Mouse (Mus musculus) left cerebral cortex, adult 2 months (tissue): Measurements from ENCODE around the gene Dmpk. TPM values are rescaled to one million over a fixed set of nuclear protein-coding genes. Genes with fewer than 3 reads are reported as not detected.
A peak's percentile ranks its signal among the peaks of the same experiment; 100 is the strongest.

Source experiments
- DNase-seq, 2 experiments: peaks; one replicate each; pipeline ENCODE4 v3.0.0; 2021 to 2022; ENCODE audit warnings: low spot score in 2 of 2, mixed read lengths in 1 of 2; ENCODE audit errors: extremely low spot score in 1 of 2
- H3K27ac ChIP-seq: fragments of 200-600 bp; 2 replicates; pipeline ENCODE4 v1.8.1; 2022
- H3K4me3 ChIP-seq: fragments of 200-600 bp; 2 replicates; pipeline ENCODE4 v1.8.1; 2022
- CTCF ChIP-seq: fragments of 200-600 bp; IDR thresholded peaks from 2 replicates; pipeline ENCODE4 v1.8.1; 2022; ENCODE audit warnings: antibody characterized with exemption, mild to moderate bottlenecking, moderate library complexity
- intact Hi-C: fragments of 180-260 bp; cut with DNase I; formaldehyde crosslinking; loops from one replicate; pipeline ENCODE4 v1.15.1; 2025
- long read RNA-seq, 2 experiments: library from polyadenylated mRNA; stranded (forward); transcript quantifications; one replicate each; pipeline ENCODE4 v2.0.0; 2021; ENCODE audit warnings: borderline mapping rate in 2 of 2
- total RNA-seq, 2 experiments: library from RNA; stranded (reverse); gene quantifications; 2 replicates each; pipeline ENCODE4 v1.2.3; 2021

Gene Dmpk
- total RNA-seq: 10 to 100 TPM; 35.2 to 50.4 TPM
- long read RNA-seq, experiment 1, partial matches to known transcripts: 2 of 8 reads
- long read RNA-seq, experiment 1, other reads (novel, unspliced or antisense): 4 of 8 reads
- long read RNA-seq, experiment 2, partial matches to known transcripts: 2 of 12 reads
- long read RNA-seq, experiment 2, other reads (novel, unspliced or antisense): 8 of 12 reads

- TF ChIP-seq CTCF: no peak
- peak within 1 kb of the TSS; percentile 15; the same call in 1 of the 2 replicates for H3K4me3 ChIP-seq
- intact Hi-C loops: no loop called here
- no peak for DNase-seq
- no peak within 1 kb of the TSS for H3K27ac ChIP-seq
These were observed at the start of gene Dmpk for GRCm38 (mm10) chr7:19083701-19084100. Dmpk (plus strand) TSS chr7:19083849.

DNA sequence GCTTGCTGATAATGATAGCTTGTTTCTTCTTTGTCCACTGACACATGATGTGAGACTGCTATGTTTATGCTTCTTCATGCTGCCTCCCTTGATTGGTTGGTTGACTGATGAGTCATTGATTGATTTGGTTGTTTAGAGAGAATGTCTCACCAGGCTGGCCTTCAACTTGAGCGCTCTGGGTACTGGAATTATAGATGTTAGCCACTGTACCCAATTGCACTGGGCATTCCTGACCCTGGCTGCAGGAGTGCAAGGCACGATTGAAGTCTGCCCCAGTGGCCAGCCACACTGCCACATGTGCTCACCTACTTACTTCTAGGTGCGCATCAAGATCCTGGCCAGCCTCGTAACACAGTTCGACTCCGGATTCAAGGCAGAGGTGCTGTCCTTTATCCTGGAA, 39.0 kb upstream of the Dmpk start:
- Histone ChIP-seq H3K27ac (no peak overlapping the region), H3K4me3 (no peak overlapping the region)
- no peak for TF ChIP-seq CTCF
- intact Hi-C loops: no loop called here
- no peak for DNase-seq

DNA sequence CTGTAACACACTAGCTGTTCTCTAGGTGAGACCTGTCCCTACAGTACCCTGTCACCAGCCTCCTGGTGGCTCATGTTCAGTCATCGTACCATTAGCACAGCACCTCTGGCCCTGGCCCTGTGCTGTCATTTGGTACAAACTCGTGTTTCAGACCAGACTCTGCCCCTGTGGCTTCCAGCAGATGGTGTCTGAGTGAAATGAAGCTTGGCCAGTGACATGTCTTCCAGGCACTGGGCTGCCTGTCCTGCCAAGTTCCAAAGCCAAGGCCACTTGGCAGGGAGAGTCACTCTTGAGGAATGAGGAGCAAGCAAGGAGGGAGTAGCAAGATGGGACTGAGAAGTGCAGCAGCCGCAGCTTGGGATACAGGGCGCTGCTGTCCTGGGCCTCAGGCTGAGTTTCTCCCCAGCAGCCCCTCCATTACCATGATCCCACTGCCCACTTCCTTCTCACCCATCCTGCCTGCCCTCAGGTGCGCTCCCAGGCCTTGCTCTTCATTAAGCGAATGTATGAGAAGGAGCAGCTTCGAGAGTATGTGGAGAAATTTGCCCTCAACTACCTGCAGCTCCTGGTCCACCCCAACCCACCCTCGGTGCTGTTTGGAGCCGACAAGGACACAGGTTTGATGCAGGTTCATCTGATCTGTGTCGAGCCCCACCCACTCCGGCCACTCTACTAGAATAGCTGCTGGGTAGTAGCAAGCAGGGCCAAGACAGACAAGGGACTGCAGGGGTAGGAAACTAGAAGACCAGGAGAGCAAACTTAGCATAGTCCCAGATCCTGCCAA, 37.2 kb upstream of the Dmpk start:
- Histone ChIP-seq H3K27ac (no peak overlapping the region), H3K4me3 (no peak overlapping the region)
- intact Hi-C loops: no loop called here
- DNase-seq: no peak
- no peak for TF ChIP-seq CTCF

DNA sequence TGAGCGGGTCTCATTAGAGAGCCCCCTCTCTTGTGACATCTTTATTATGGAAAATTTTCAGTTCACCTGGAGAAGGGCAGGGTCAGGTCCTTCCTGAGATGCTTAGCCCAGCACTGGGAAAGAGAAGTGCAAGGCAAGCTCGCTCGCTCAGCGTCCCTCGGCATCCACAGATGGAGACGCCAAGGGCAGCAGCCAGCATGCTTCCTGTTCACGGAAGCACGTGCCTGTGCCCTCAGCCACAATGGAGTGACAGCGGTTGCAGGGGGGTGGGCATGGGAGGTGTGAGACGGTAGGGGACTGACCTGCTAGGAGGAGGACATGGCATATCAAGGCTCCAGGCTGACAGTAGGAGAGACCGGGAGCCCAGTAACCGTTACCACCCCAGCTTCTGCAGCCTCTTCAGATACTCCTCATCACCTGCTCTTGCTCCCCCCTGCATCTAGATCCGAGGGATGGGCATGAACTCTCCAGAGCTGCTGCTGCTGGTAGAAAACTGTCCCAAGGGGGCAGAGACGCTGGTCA, 35.6 kb upstream of the Dmpk start:
- DNase-seq: no peak
- H3K4me3 ChIP-seq: no peak overlapping the region
- no peak for TF ChIP-seq CTCF
- intact Hi-C loops: no loop called here
- H3K27ac ChIP-seq: no peak overlapping the region

DNA sequence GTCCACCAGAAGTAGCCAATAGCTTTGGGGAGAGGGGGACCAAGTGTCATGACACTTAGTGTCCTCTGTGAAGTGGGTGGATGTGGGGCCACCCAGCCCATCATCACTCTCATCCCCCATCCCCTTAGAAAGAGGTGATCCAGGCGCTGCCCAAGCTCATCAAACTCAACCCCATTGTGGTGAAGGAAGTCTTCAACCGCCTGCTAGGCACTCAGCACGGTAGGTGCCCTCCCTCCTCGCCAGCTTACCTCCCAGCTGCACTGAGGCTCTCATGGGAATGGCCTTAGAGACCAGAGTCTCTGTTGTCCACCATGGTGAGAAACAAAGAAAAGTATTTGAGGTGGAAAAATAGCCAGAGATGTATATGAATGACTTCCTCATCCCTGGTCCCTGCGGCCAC, 34.4 kb upstream of the Dmpk start:
- TF ChIP-seq CTCF: no peak
- DNase-seq: no peak
- intact Hi-C loops: no loop called here
- Histone ChIP-seq H3K4me3 (no peak overlapping the region), H3K27ac (peak overlapping the region; percentile 81; the same call in 1 of the 2 replicates)

- TF ChIP-seq CTCF: no peak
- DNase-seq: peak in 1 of 2 experiments; percentile 42
- H3K4me3 ChIP-seq: no peak overlapping the region
- intact Hi-C loops: no loop called here
- peak overlapping the region; percentile 81 for H3K27ac ChIP-seq
These were observed 33.5 kb upstream of the Dmpk start for GRCm38 (mm10) chr7:19050172-19050571.

GRCm38 (mm10) chr7:19051161-19051560, 32.5 kb upstream of the Dmpk start:
- TF ChIP-seq CTCF: no peak
- Histone ChIP-seq H3K27ac (peak overlapping the region; percentile 81), H3K4me3 (no peak overlapping the region)
- intact Hi-C loops: no loop called here
- no peak for DNase-seq

DNA sequence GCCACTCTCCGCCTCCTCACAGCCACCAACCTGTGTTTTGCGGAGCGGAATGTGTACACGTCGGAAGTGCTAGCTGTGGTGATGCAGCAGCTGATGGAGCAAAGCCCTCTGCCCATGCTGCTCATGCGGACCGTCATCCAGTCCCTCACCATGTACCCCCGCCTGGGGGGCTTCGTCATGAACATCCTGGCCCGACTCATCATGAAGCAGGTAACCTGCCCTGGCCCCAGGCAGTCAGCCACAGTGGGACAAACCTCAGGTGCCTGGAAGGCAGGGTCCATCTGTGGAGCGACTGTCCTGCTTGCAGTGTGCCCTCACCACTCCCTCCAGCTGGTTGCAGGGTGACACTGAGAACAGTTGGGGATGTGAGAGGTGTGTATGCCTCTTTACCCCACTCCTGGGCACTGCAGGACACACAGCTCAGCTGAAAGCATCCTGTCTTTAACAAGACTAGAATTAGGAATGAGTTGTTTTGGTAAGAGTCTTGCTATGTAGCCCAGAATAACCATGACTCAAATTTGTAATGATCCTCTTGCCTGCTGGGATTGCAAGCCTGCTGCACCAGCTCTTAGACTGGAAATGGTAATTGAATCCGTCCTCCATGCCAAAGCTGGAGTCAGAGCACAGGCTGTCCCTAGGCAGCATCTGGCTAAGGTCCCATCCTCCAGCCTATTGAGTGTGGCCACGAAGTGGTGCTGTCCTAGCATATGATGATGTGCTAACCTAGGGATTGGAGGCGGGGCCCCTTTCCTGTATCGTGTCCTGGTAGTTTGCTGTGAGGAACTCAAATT, 31.1 kb upstream of the Dmpk start:
- no peak for TF ChIP-seq CTCF
- Histone ChIP-seq H3K27ac (peak overlapping the region; percentile 81), H3K4me3 (no peak overlapping the region)
- intact Hi-C loops: no loop called here
- DNase-seq: peak; percentile 47 to 58

GRCm38 (mm10) chr7:19053136-19053532, 30.5 kb upstream of the Dmpk start:
- TF ChIP-seq CTCF: no peak
- no peak for DNase-seq
- Histone ChIP-seq H3K4me3 (no peak overlapping the region), H3K27ac (peak overlapping the region; percentile 81)
- intact Hi-C loops: no loop called here

DNA sequence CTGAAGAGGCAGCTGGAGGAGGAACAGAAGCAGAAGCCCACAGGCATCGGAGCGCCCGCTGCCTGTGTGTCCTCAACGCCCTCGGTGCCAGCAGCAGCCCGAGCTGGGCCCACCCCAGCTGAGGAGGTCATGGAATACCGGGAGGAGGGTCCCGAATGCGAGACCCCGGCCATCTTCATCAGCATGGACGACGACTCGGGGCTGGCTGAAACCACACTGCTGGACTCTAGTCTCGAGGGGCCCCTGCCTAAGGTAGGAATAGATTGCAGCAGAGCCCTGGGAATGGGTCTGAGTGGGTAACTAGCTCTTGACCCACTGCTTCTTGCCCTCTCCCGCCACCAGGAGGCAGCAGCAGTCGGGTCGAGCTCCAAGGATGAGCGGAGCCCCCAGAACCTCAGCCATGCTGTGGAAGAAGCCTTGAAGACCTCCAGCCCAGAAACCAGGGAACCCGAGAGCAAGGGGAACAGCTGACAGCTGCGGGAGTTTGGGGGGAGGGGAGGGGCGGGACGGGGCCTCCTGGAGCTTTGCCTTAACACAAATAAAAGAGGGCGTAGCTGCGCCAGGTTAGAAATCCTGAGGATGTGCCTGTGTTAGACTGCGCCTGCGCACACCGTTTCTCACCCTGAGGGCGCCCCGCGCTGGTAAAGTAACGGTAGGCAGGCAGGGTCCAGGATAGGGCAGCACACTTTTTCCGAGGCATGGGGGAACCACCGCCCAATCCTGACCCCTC, 29.4 kb upstream of the Dmpk start, which contains the start of gene Rsph6a:
Gene Rsph6a (plus strand): TSS at position 644 of the 730 bp plus-strand sequence.
- H3K4me3 ChIP-seq: no peak within 1 kb of the TSS
- TF ChIP-seq CTCF: peak; percentile 55
- peak in 1 of 2 experiments; percentile 52 for DNase-seq
- intact Hi-C loops: no loop called here
- H3K27ac ChIP-seq: peak within 1 kb of the TSS; percentile 81

- no peak overlapping the region for H3K27ac ChIP-seq
- H3K4me3 ChIP-seq: no peak overlapping the region
- intact Hi-C loops: no loop called here
These were observed 28.9 kb upstream of the Dmpk start for GRCm38 (mm10) chr7:19054777-19055076.

More at GRCm38 (mm10) chr7:19054777-19055076, 28.9 kb upstream of the Dmpk start:
- DNase-seq: no peak
- TF ChIP-seq CTCF: no peak
